Mouse (Mus musculus): ENCODE results near the gene Sh2b1. TPM values are rescaled to one million over a fixed set of nuclear protein-coding genes. Genes with fewer than 3 reads are reported as not detected.

Gene Sh2b1
- total RNA-seq, 2 experiments from 2014 or later = 41.5 to 43.9 TPM

GRCm38 (mm10) chr7:126417606-126418005 lies 57.6 kb downstream of the Sh2b1 start:
- DNase-seq = no peak

- no peak for DNase-seq
These were observed 58.2 kb downstream of the Sh2b1 start for GRCm38 (mm10) chr7:126417045-126417444.

Other genes with a start within 250 kb of the Sh2b1 start
- 10 to 100 TPM; 22.2 to 25.0 TPM for gene Sbk1, start 202.8 kb downstream of the Sh2b1 start, total RNA-seq (2021)
- gene Lat, start 105.9 kb downstream of the Sh2b1 start, total RNA-seq (2021) = under 1 TPM in 1 of 2 experiments, not detected in 1; 0.43 TPM
- 10 to 100 TPM; 22.9 to 23.3 TPM for gene Spns1, start 98.0 kb downstream of the Sh2b1 start, total RNA-seq (2021)
- 1 to 10 TPM; 2.8 to 3.2 TPM for gene Nfatc2ip, start 78.7 kb downstream of the Sh2b1 start, total RNA-seq (2021)
- gene Cd19, start 60.5 kb downstream of the Sh2b1 start, total RNA-seq (2021) = under 1 TPM in 1 of 2 experiments, not detected in 1; 0.48 TPM
- 10 to 100 TPM; 11.2 to 14.6 TPM for gene Rabep2, start 46.7 kb downstream of the Sh2b1 start, total RNA-seq (2021)
- over 10,000 TPM; 22,501 to 25,220 TPM for gene Atp2a1, start 12.3 kb downstream of the Sh2b1 start, total RNA-seq (2021)
- 100 to 1,000 TPM; 131 to 139 TPM for gene Tufm, start 11.9 kb upstream of the Sh2b1 start, total RNA-seq (2021)
- gene Atxn2l, start 28.0 kb upstream of the Sh2b1 start, total RNA-seq (2021) = 10 to 100 TPM; 26.0 to 26.4 TPM
- gene Eif3c, start 91.0 kb upstream of the Sh2b1 start, total RNA-seq (2021) = 100 to 1,000 TPM; 130 to 138 TPM
- under 1 TPM; 0.26 to 0.59 TPM for gene Apobr, start 109.5 kb upstream of the Sh2b1 start, total RNA-seq (2021)
- gene Cln3, start 110.4 kb upstream of the Sh2b1 start, total RNA-seq (2021) = 10 to 100 TPM in 1 of 2 experiments, 1 to 10 TPM in 1; 8.8 to 10.6 TPM
- not detected for gene Il27, start 119.5 kb upstream of the Sh2b1 start, total RNA-seq (2021)
- gene Nupr1, start 155.4 kb upstream of the Sh2b1 start, total RNA-seq (2021) = 10 to 100 TPM; 10.6 to 14.2 TPM
- 10 to 100 TPM; 24.0 to 25.1 TPM for gene Sgf29, start 173.9 kb upstream of the Sh2b1 start, total RNA-seq (2021)
- gene Sult1a1, start 201.0 kb upstream of the Sh2b1 start, total RNA-seq (2021) = 10 to 100 TPM; 12.3 to 22.9 TPM
- gene Bola2, start 220.0 kb upstream of the Sh2b1 start, total RNA-seq (2021) = 10 to 100 TPM; 33.1 to 37.0 TPM
- gene Slx1b, start 220.4 kb upstream of the Sh2b1 start, total RNA-seq (2021) = 1 to 10 TPM; 2.7 to 3.3 TPM
- 1 to 10 TPM; 2.1 to 3.3 TPM for gene Coro1a, start 232.4 kb upstream of the Sh2b1 start, total RNA-seq (2021)

All from gastrocnemius, postnatal 25 days (tissue).